In the genomic region with DNA sequence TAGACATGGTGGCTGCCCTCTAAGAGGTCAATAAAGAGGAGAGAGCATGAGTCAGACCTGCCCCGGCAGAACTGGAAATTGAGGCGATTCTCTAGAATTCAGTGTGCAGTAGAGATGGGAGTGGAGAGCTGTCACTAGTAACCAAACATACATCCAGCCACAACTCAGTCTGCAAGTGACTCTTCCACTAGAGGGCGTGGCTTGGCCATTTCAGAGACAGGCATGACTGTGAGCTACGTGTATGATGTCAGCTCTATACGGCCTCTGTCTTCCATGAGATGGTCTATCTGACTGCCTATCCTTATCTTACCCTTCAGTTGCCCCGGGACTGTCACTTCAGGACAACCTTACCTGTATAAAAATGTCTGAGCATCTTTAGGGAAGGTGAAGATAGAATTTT, we compare ENCODE assay signal across 7 mouse cellular contexts. TPM values are rescaled to one million over a fixed set of nuclear protein-coding genes. Genes with fewer than 3 reads are reported as not detected.
A peak's percentile ranks its signal among the peaks of the same experiment; 100 is the strongest.
DNase-seq lines count a peak whose midpoint lies in the region; ATAC-seq and TF ChIP-seq lines count a peak whose summit lies in the region.

No protein-coding gene starts in this region.

- peak; percentile 96 for ATAC-seq in inflammation-experienced regulatory T-cells, adult 6 months
- no peak for ATAC-seq in lung, embryonic 14.5 days (ENCODE audit: insufficient read depth)

- TF ChIP-seq POLR2A in brain, embryonic 14.5 days (IDR thresholded peaks at IDR 0.05; ENCODE audit: borderline replicate concordance, extremely low read depth, insufficient read depth, insufficient read length, poor library complexity, severe bottlenecking): no peak

- H3K9me3 ChIP-seq in lung, embryonic 14.5 days (ENCODE audit: low read depth, low read length): no peaks in the 10 kb centered on the region

- WGBS in lung, embryonic 14.5 days: 40% methylated on average over 6 of the region's 6 CpGs

- H3K27ac ChIP-seq in lung, embryonic 14.5 days (ENCODE audit: low read depth): no peak overlapping the region

- peak; percentile 39; the same call in 1 of the 2 replicates for TF ChIP-seq CTCF in brain, embryonic 14.5 days (IDR thresholded peaks at IDR 0.05; ENCODE audit: borderline replicate concordance, extremely low read depth, insufficient read depth, insufficient read length)
- peak; percentile 58 for TF ChIP-seq CTCF in lung, embryonic 14.5 days (IDR thresholded peaks at IDR 0.05; ENCODE audit: low read depth)

- no peak overlapping the region for H3K9ac ChIP-seq in lung, embryonic 14.5 days

- intact Hi-C loops in left cerebral cortex, postnatal 10 days (cut with DNase I): loop anchor here (2.0 kb wide), 1 partner anchor 64 kb away; no protein-coding TSS in a partner anchor

- no peaks in the 10 kb centered on the region for H3K36me3 ChIP-seq in lung, embryonic 14.5 days (ENCODE audit: insufficient read depth)

- H3K4me1 ChIP-seq in lung, embryonic 14.5 days (ENCODE audit: insufficient read depth): no peaks in the 10 kb centered on the region

- H3K4me3 ChIP-seq in lung, embryonic 14.5 days (ENCODE audit: low read depth, low read length): no peak overlapping the region

- peak; percentile 37 to 40 for DNase-seq in left cerebral cortex, adult 18-20 months (ENCODE audit: low spot score in 2 of 2)
- no peak for DNase-seq in left cerebral cortex, postnatal 10 days (ENCODE audit: extremely low spot score in 1 of 2, low spot score in 2 of 2)
- peak; percentile 44 for DNase-seq in MEL-GATA-1-ER (ENCODE audit: extremely low read depth, low read depth)
- DNase-seq in brain, embryonic 14.5 days (ENCODE audit: low read depth): peak; percentile 46
- DNase-seq in lung, embryonic 14.5 days: peak; percentile 66
- DNase-seq in thymus, postnatal 0 days (ENCODE audit: low spot score): peak; percentile 62

- H3K27me3 ChIP-seq in lung, embryonic 14.5 days (ENCODE audit: insufficient read depth, low read length): no peaks in the 10 kb centered on the region

- no peak overlapping the region for H3K4me2 ChIP-seq in lung, embryonic 14.5 days

RNA-seq across cellular contexts. Expression of a gene that starts 26.0 kb away (rescaled TPM):
- 100 to 1,000 TPM; 100 to 113 TPM for total RNA-seq in left cerebral cortex, adult 18-20 months (2021)
- 100 to 1,000 TPM; 124 to 126 TPM for total RNA-seq in left cerebral cortex, postnatal 10 days (2021)
- 81.2 and 90.7 TPM in 2 replicates for polyA plus RNA-seq in brain, embryonic 14.5 days (2012; rRNA removed)
- 10 to 100 TPM; 40.2 to 58.3 (median 41.3) TPM for polyA plus RNA-seq in inflammation-experienced regulatory T-cells, adult 6 months (2017; shearing (Covaris generic))
- 60.3 and 63.8 TPM in 2 replicates for polyA plus RNA-seq in lung, embryonic 14.5 days (2014; fragmentation: Nextera tagmentation; extraction: Ambion mirVana)
- polyA plus RNA-seq in thymus, postnatal 0 days (2015; fragmentation: Nextera tagmentation; extraction: Ambion mirVana): 97.8 and 108 TPM in 2 replicates

RNA-seq across cellular contexts. Expression of a gene that starts 55.3 kb away (rescaled TPM):
- 10 to 100 TPM; 55.3 to 60.5 TPM for total RNA-seq in left cerebral cortex, adult 18-20 months (2021)
- 10 to 100 TPM; 67.2 to 70.9 TPM for total RNA-seq in left cerebral cortex, postnatal 10 days (2021)
- polyA plus RNA-seq in brain, embryonic 14.5 days (2012; rRNA removed): 57.6 and 59.7 TPM in 2 replicates
- 10 to 100 TPM; 31.0 to 58.2 (median 49.4) TPM for polyA plus RNA-seq in inflammation-experienced regulatory T-cells, adult 6 months (2017; shearing (Covaris generic))
- 44.2 and 45.1 TPM in 2 replicates for polyA plus RNA-seq in lung, embryonic 14.5 days (2014; fragmentation: Nextera tagmentation; extraction: Ambion mirVana)
- polyA plus RNA-seq in thymus, postnatal 0 days (2015; fragmentation: Nextera tagmentation; extraction: Ambion mirVana): 30.9 and 46.4 TPM in 2 replicates

Comparison
In these comparisons a context has a peak if more than half of its experiments do, and no peak if none do; other contexts are left out.
1. DNase-seq: peak in left cerebral cortex, adult 18-20 months (2 of 2), MEL-GATA-1-ER (single experiment), brain, embryonic 14.5 days (single experiment), lung, embryonic 14.5 days (single experiment) and thymus, postnatal 0 days (single experiment); none in left cerebral cortex, postnatal 10 days (0 of 2).